Mouse (Mus musculus): Measurements from ENCODE around the gene Lyrm7.

Lyrm7 gene

GRCm38 (mm10) chr11:54845470-54846442 is 15.0 kb downstream of the Lyrm7 start:
- DNase-seq (ENCODE audit: low spot score), result no peak

GRCm38 (mm10) chr11:54844959-54845358 is 15.8 kb downstream of the Lyrm7 start:
- no peak for DNase-seq (ENCODE audit: low spot score)

GRCm38 (mm10) chr11:54844424-54844823 is 16.3 kb downstream of the Lyrm7 start:
- DNase-seq (ENCODE audit: low spot score), result no peak

GRCm38 (mm10) chr11:54840891-54841290 is 19.8 kb downstream of the Lyrm7 start:
- no peak for DNase-seq (ENCODE audit: low spot score)

- DNase-seq (ENCODE audit: low spot score), result no peak
These were observed 21.0 kb downstream of the Lyrm7 start for GRCm38 (mm10) chr11:54839696-54840095.

GRCm38 (mm10) chr11:54836106-54836505 is 24.6 kb downstream of the Lyrm7 start:
- peak; percentile 44 for DNase-seq (ENCODE audit: low spot score)

- no peak for DNase-seq (ENCODE audit: low spot score)
These were observed 26.1 kb downstream of the Lyrm7 start for GRCm38 (mm10) chr11:54834596-54834995.

GRCm38 (mm10) chr11:54833833-54834232 is 26.9 kb downstream of the Lyrm7 start:
- peak; percentile 80 for DNase-seq (ENCODE audit: low spot score)

- no peak for DNase-seq (ENCODE audit: low spot score)
These were observed 33.9 kb downstream of the Lyrm7 start for GRCm38 (mm10) chr11:54826819-54827218.

- no peak for DNase-seq (ENCODE audit: low spot score)
These were observed 34.9 kb downstream of the Lyrm7 start for GRCm38 (mm10) chr11:54825774-54826173.

- no peak for DNase-seq (ENCODE audit: low spot score)
These were observed 37.2 kb downstream of the Lyrm7 start for GRCm38 (mm10) chr11:54823467-54823866.

- no peak for DNase-seq (ENCODE audit: low spot score)
These were observed 41.2 kb downstream of the Lyrm7 start for GRCm38 (mm10) chr11:54819489-54819888.

GRCm38 (mm10) chr11:54817449-54817848 is 43.3 kb downstream of the Lyrm7 start:
- DNase-seq (ENCODE audit: low spot score), result no peak

- no peak for DNase-seq (ENCODE audit: low spot score)
These were observed 45.1 kb downstream of the Lyrm7 start for GRCm38 (mm10) chr11:54815659-54816058.

GRCm38 (mm10) chr11:54812812-54813516 is 47.8 kb downstream of the Lyrm7 start:
- DNase-seq (ENCODE audit: low spot score), result peak; percentile 41

- DNase-seq (ENCODE audit: low spot score), result no peak
These were observed 48.4 kb downstream of the Lyrm7 start for GRCm38 (mm10) chr11:54812314-54812713.

GRCm38 (mm10) chr11:54811054-54811453 is 49.7 kb downstream of the Lyrm7 start:
- no peak for DNase-seq (ENCODE audit: low spot score)

GRCm38 (mm10) chr11:54809582-54809981 is 51.1 kb downstream of the Lyrm7 start:
- no peak for DNase-seq (ENCODE audit: low spot score)

GRCm38 (mm10) chr11:54808177-54808576 is 52.5 kb downstream of the Lyrm7 start:
- DNase-seq (ENCODE audit: low spot score), result no peak

GRCm38 (mm10) chr11:54807669-54808068 is 53.0 kb downstream of the Lyrm7 start:
- no peak for DNase-seq (ENCODE audit: low spot score)

GRCm38 (mm10) chr11:54806891-54807290 is 53.8 kb downstream of the Lyrm7 start:
- DNase-seq (ENCODE audit: low spot score), result no peak

- DNase-seq (ENCODE audit: low spot score), result peak; percentile 85
These were observed 55.5 kb downstream of the Lyrm7 start for GRCm38 (mm10) chr11:54805196-54805595.

- no peak for DNase-seq (ENCODE audit: low spot score)
These were observed 58.1 kb downstream of the Lyrm7 start for GRCm38 (mm10) chr11:54802621-54803020.

Measured in layer of hippocampus, adult 11-12 months (tissue).